Mouse (Mus musculus) liver, embryonic 12.5 days (tissue): ENCODE results near the gene Otud5. TPM values are rescaled to one million over a fixed set of nuclear protein-coding genes. Genes with fewer than 3 reads are reported as not detected.
"Not testable (repeated sequence)": the region's sequence is repeated elsewhere in the genome, so short reads cannot be mapped to it uniquely, and the experiment has no call there.

Experiments
- ATAC-seq: fragments of 200-750 bp; cut with Nextera tagmentation; 2 replicates; pipeline ENCODE4 v1.8.0; 2017; ENCODE audit warnings: moderate number of reproducible peaks, mild to moderate bottlenecking, moderate library complexity
- H3K27ac ChIP-seq: fragments of 300-500 bp; sonication (generic); 2 replicates; pipeline ENCODE4 v1.5.1; 2016; ENCODE audit warnings: mild to moderate bottlenecking
- H3K27me3 ChIP-seq: fragments of 300-500 bp; sonication (generic); replicated peaks from 2 replicates; pipeline ENCODE4 v1.6.1; 2016; ENCODE audit warnings: mild to moderate bottlenecking, moderate library complexity
- H3K36me3 ChIP-seq: fragments of 300-500 bp; sonication (generic); 2 replicates; pipeline ENCODE4 v1.6.1; 2016; ENCODE audit warnings: mild to moderate bottlenecking, moderate library complexity
- H3K4me1 ChIP-seq: fragments of 300-500 bp; sonication (generic); 2 replicates; pipeline ENCODE4 v1.6.1; 2016
- H3K4me2 ChIP-seq: fragments of 300-500 bp; sonication (generic); 2 replicates; pipeline ENCODE4 v1.6.1; 2016; ENCODE audit warnings: mild to moderate bottlenecking, moderate library complexity
- H3K4me3 ChIP-seq: fragments of 300-500 bp; sonication (generic); 2 replicates; pipeline ENCODE4 v1.5.1; 2016; ENCODE audit warnings: mild to moderate bottlenecking, moderate library complexity
- H3K9ac ChIP-seq: fragments of 300-500 bp; sonication (generic); 2 replicates; pipeline ENCODE4 v1.6.1; 2016; ENCODE audit warnings: mild to moderate bottlenecking, moderate library complexity
- H3K9me3 ChIP-seq: fragments of 300-500 bp; sonication (generic); replicated peaks from 2 replicates; pipeline ENCODE4 v1.6.1; 2016; ENCODE audit warnings: mild to moderate bottlenecking, moderate library complexity
- WGBS: fragments of 180-500 bp; shearing (Covaris S2); methylation state at CpG from one replicate; pipeline ENCODE4 v1.1.7; 2016; ENCODE audit not compliant: insufficient replicate concordance; 5-methylcytosine and 5-hydroxymethylcytosine counted together
- polyA plus RNA-seq: library from polyadenylated mRNA; unstranded; fragments of >200 nt; fragmentation: Nextera tagmentation; extraction: Ambion mirVana; gene quantifications from 2 replicates; pipeline ENCODE4 v1.2.1, GENCODE M21; 2016

Gene Otud5
- polyA plus RNA-seq, 1 experiment from 2014 or later, result 57.3 TPM

- peak within 1 kb of the TSS; percentile 74 for H3K4me3 ChIP-seq
- peak within 1 kb of the TSS; percentile 65 for H3K9ac ChIP-seq
- peak; percentile 92 for ATAC-seq
- peak within 1 kb of the TSS; percentile 76 for H3K27ac ChIP-seq
- H3K4me2 ChIP-seq, result peak within 1 kb of the TSS; percentile 74
- H3K36me3 ChIP-seq, result peaks cover 6% of the 10 kb centered on the region; the same call in 1 of the 2 replicates
- H3K27me3 ChIP-seq, result no peaks in the 10 kb centered on the region
- peaks cover 21% of the 10 kb centered on the region for H3K4me1 ChIP-seq
- no peaks in the 10 kb centered on the region for H3K9me3 ChIP-seq
- WGBS, result 5% methylated on average over 46 of the region's 49 CpGs
Observed at GRCm38 (mm10) chrX:7883841-7884567, 42.8 kb downstream of the Otud5 start, which contains the start of gene Slc35a2. Gene Slc35a2, plus strand, starts transcription at chrX:7884028.

- Histone ChIP-seq H3K36me3 (peaks cover 36% of the 10 kb centered on the region), H3K27ac (peak overlapping the region; percentile 81), H3K9ac (peak overlapping the region; percentile 74), H3K27me3 (no peaks in the 10 kb centered on the region), H3K9me3 (no peaks in the 10 kb centered on the region), H3K4me3 (peak overlapping the region; percentile 68), H3K4me2 (peak overlapping the region; percentile 73), H3K4me1 (peaks cover 19% of the 10 kb centered on the region)
- WGBS, result 23% methylated on average over 13 of the region's 13 CpGs
- ATAC-seq, result no peak
Observed at GRCm38 (mm10) chrX:7898211-7898610, 57.0 kb downstream of the Otud5 start.

GRCm38 (mm10) chrX:7898880-7899874 lies 58.0 kb downstream of the Otud5 start, which contains the start of the genes Pqbp1 and Timm17b:
Gene Pqbp1, minus strand, starts transcription at chrX:7899269.
Gene Timm17b, plus strand, starts transcription at chrX:7899357.
- WGBS, result 8% methylated on average over 62 of the region's 62 CpGs
- Histone ChIP-seq H3K27ac (peak within 1 kb of the TSS; percentile 81), H3K4me1 (peaks cover 19% of the 10 kb centered on the region), H3K4me2 (peak within 1 kb of the TSS; percentile 73), H3K9ac (peak within 1 kb of the TSS; percentile 74), H3K9me3 (no peaks in the 10 kb centered on the region), H3K36me3 (peaks cover 26% of the 10 kb centered on the region), H3K4me3 (peak within 1 kb of the TSS; percentile 68), H3K27me3 (no peaks in the 10 kb centered on the region)
- ATAC-seq, result peak; percentile 98

GRCm38 (mm10) chrX:7904441-7904840 lies 63.3 kb downstream of the Otud5 start:
- Histone ChIP-seq H3K27me3 (no peaks in the 10 kb centered on the region), H3K4me2 (no peak overlapping the region), H3K4me1 (peaks cover 10% of the 10 kb centered on the region; the same call in 1 of the 2 replicates), H3K4me3 (no peak overlapping the region), H3K36me3 (peaks cover 18% of the 10 kb centered on the region), H3K9me3 (no peaks in the 10 kb centered on the region), H3K27ac (no peak overlapping the region), H3K9ac (no peak overlapping the region)
- no peak for ATAC-seq
- 80% methylated on average over 5 of the region's 5 CpGs for WGBS

GRCm38 (mm10) chrX:7907735-7908134 lies 66.6 kb downstream of the Otud5 start, which contains the start of gene Gm10491:
Gene Gm10491, minus strand, starts transcription at chrX:7907835.
- Histone ChIP-seq H3K4me2 (no peak within 1 kb of the TSS), H3K36me3 (peaks cover 12% of the 10 kb centered on the region), H3K9me3 (no peaks in the 10 kb centered on the region), H3K9ac (no peak within 1 kb of the TSS), H3K27ac (no peak within 1 kb of the TSS), H3K27me3 (no peaks in the 10 kb centered on the region), H3K4me3 (no peak within 1 kb of the TSS), H3K4me1 (0 out of 2 replicates have a peak, but pooled peaks cover 6% of the 10 kb centered on the region)
- ATAC-seq, result no peak
- WGBS, result 72% methylated on average over 5 of the region's 5 CpGs

- 77% methylated on average over 4 of the region's 4 CpGs for WGBS
- H3K4me2 ChIP-seq, H3K27ac ChIP-seq, H3K4me3 ChIP-seq, H3K4me1 ChIP-seq, H3K27me3 ChIP-seq, ATAC-seq, H3K9me3 ChIP-seq, H3K9ac ChIP-seq: not testable (repeated sequence)
- H3K36me3 ChIP-seq, result peaks cover 12% of the 10 kb centered on the region
Observed at GRCm38 (mm10) chrX:7909242-7909641, 68.1 kb downstream of the Otud5 start, which contains the start of gene Gm10490. Gene Gm10490, plus strand, starts transcription at chrX:7909542.

- no peaks in the 10 kb centered on the region for H3K27me3 ChIP-seq
- ATAC-seq, result no peak
- 0 out of 2 replicates have a peak, but pooled peaks cover 6% of the 10 kb centered on the region for H3K4me1 ChIP-seq
- no peak overlapping the region for H3K9ac ChIP-seq
- H3K9me3 ChIP-seq, result no peaks in the 10 kb centered on the region
- H3K27ac ChIP-seq, result no peak overlapping the region
- no peak overlapping the region for H3K4me3 ChIP-seq
- WGBS, result 60% methylated on average over 6 of the region's 6 CpGs
- peaks cover 12% of the 10 kb centered on the region for H3K36me3 ChIP-seq
- H3K4me2 ChIP-seq, result no peak overlapping the region
Observed at GRCm38 (mm10) chrX:7910473-7910872, 69.3 kb downstream of the Otud5 start.

GRCm38 (mm10) chrX:7915669-7916068 lies 74.5 kb downstream of the Otud5 start:
- not testable (repeated sequence) for H3K4me2 ChIP-seq, ATAC-seq, H3K9ac ChIP-seq, H3K27ac ChIP-seq, H3K4me1 ChIP-seq, H3K9me3 ChIP-seq, H3K4me3 ChIP-seq, H3K36me3 ChIP-seq
- peaks cover 26% of the 10 kb centered on the region for H3K27me3 ChIP-seq
- 16% methylated on average over 3 of the region's 3 CpGs for WGBS

GRCm38 (mm10) chrX:7917960-7918359 lies 76.8 kb downstream of the Otud5 start:
- ATAC-seq, H3K36me3 ChIP-seq: not testable (repeated sequence)
- 47% methylated on average over 6 of the region's 6 CpGs for WGBS

GRCm38 (mm10) chrX:7919601-7920383 lies 78.6 kb downstream of the Otud5 start, which contains the start of gene Pcsk1n:
Gene Pcsk1n, plus strand, starts transcription at chrX:7919822.
- Histone ChIP-seq H3K4me3 (no peak within 1 kb of the TSS), H3K27ac (no peak within 1 kb of the TSS), H3K27me3 (peaks cover 68% of the 10 kb centered on the region), H3K9ac (no peak within 1 kb of the TSS), H3K36me3 (no peaks in the 10 kb centered on the region), H3K4me1 (no peaks in the 10 kb centered on the region; the same call in 1 of the 2 replicates), H3K4me2 (0 out of 2 replicates have a peak within 1 kb of the TSS, but pooled peaks have one; percentile 29), H3K9me3 (no peaks in the 10 kb centered on the region)
- no peak for ATAC-seq
- WGBS, result 13% methylated on average over 40 of the region's 40 CpGs

More at GRCm38 (mm10) chrX:7917960-7918359, 76.8 kb downstream of the Otud5 start:
- H3K9me3 ChIP-seq, H3K4me3 ChIP-seq, H3K27ac ChIP-seq, H3K4me1 ChIP-seq, H3K9ac ChIP-seq, H3K4me2 ChIP-seq: not testable (repeated sequence)
- H3K27me3 ChIP-seq, result peaks cover 49% of the 10 kb centered on the region

GRCm38 (mm10) chrX:7922032-7922431 lies 80.9 kb downstream of the Otud5 start:
- no peak for ATAC-seq
- 7% methylated on average over 42 of the region's 48 CpGs for WGBS

More at GRCm38 (mm10) chrX:7922032-7922431, 80.9 kb downstream of the Otud5 start:
- Histone ChIP-seq H3K9me3 (no peaks in the 10 kb centered on the region), H3K27ac (no peak overlapping the region), H3K36me3 (no peaks in the 10 kb centered on the region), H3K4me1 (no peaks in the 10 kb centered on the region; the same call in 1 of the 2 replicates), H3K9ac (no peak overlapping the region), H3K27me3 (peaks cover 90% of the 10 kb centered on the region), H3K4me3 (peak overlapping the region; percentile 17), H3K4me2 (peak overlapping the region; percentile 40)
